Mouse (Mus musculus): ENCODE data around the gene Hoxa13.

Gene Hoxa13

DNA sequence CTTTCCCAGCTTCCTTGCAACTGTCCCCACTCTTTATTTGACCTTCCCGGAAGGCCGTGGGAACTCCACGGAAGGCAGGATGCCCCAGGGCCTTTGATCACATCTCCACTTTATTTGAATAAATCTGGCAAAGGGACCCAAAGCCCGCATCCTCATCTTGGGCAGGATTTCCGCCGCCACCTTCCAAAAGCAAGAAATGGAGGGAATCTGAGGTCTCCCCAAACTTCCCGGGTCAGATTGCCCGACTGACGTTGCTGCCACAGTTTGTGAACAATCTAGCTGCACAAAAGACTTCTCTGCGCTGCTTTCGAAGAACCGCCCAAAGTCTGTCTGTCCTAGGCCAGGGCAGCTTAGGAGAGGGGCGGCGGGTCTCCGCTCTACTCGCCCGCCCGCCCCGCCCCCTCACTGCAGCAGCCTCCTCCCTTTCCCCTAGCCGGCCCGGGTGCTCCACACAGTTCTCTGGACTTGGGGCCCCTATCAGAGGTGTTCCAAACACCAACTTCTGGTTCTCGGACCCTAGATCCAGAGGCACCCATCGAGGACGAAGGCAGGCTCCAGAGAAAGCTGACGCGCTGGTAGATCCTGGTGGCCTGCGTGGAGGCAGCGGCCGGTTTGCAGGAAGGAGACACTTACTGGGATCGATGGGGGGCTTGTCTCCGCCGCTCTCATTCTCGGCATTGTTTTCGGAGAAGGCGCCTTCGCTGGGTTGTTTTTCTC lies 35.6 kb downstream of the Hoxa13 start:
- no peak for DNase-seq (ENCODE audit: low read depth, low spot score)

DNA sequence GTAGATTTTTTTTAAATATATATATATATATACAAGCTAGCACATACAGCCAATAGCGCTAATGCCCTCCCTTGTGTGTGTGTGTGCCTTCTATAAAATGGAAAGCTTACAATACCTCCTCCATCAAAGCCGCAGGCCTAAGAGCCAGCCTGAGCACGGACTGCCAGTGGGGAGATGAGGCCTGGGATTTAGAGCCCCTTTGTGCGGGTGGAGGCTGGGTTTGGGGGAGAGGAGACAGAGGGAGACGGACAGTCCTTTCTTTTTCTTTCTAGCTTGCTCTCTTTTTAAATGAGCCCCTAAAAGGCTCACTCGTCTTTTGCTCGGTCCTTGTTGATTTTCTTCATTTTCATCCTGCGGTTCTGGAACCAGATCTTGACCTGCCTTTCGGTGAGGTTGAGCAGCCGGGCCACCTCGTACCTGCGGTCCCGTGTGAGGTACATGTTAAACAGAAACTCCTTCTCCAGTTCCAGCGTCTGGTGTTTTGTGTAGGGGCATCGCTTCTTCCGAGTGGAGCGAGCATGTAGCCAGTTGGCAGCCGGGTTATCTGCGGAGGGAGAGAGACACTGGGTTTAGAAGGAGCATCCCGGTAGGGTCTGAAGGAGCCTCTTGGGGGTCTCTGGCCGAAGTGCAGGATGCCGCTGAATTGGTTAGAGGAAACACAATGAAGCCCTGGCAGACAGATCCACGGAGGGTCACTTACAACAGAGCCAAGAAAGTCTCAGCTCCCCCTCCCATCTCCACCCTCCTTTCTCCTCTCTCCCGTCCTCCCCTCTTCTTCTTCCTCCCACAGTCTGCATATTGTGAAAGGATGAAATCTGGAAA lies 36.5 kb downstream of the Hoxa13 start:
- no peak for DNase-seq (ENCODE audit: low read depth, low spot score)

DNA sequence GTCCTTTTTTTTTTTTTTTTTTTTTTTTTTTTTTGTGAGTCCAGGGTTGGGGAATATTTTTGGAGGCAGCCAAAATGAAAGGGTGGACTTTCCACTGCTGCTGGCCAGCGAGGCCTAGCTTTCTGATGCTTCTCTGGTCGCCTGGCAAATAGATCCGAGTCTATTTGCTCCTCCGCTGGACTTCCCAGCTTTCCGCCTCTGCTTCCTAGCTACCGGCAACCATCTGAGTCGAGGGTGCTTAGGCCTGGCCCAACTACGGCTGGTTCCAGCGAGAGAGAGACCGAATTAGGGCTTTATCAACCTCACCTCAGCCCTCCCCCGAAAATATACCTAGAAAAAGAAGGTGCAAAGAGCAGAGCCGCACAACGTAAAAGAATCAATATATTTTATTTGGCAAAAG lies 38.0 kb downstream of the Hoxa13 start:
- DNase-seq (ENCODE audit: low read depth, low spot score): no peak

DNA sequence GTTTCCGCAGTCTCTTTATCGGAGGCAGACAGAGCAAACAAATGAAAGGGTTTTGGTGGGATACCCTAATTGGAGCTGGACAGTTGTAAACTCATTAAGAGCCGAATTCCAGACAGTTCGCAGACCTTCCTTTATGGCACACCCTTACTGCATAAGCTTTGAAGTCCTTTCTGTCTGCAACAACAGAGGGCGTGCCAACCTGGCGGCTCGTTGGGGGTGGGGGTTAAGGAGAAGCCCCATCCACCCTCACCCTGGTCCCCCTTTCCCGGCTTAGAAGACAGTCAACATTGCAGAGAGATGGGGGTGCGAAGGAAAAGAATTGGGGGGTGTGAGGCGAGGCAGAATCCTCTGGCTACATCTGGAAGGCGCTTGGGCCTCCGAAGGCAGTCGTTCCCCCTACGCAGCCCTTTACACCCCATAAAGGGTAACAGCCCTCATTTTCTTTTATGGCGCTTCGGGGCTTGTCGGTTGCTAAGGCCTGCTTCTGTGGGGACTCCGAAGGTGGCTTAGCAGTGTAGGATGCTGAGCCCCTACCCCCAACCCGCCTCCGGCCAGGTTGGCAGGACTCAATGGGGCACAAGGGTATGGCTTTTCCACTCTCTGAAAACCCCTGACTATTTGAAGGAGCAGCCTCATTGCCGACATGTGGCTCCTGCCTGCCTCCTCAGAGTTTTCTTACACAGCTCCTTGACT lies 38.5 kb downstream of the Hoxa13 start:
- DNase-seq (ENCODE audit: low read depth, low spot score): no peak

DNA sequence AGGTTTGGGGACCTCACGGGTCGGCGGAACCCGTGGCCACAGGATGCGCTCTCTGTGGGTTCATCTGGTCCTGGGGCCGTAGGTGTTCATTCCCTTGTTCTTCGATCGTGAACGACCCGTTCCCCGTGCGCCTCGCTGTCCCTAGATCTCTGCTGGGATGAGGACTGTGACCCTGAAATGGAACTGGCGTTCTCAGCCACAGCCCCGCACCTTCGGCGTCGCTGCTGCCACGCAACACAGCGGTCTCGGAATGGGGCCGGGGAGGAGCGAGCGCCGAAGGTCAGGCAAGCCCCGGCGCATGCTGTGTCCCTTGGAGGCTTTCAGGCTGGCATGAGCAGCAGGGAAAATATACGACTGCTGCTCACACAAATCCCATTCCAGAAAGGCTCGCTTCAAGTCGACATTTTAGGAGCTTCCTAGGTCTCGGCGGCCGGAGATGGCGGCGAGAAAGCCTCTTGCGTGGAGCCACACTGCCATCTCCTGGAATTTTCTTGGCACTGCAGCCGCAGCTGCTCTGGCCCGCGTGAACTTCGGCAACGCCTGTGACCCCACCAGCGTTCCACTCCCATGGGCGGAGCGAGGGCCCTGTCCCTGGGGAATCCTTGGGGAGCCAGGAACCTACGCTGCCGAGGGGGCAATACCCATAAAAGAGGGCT lies 39.2 kb downstream of the Hoxa13 start, which contains the start of gene Hoxa7:
Gene Hoxa7 (minus strand): TSS at position 518 of the 656 bp plus-strand sequence.
- DNase-seq (ENCODE audit: low read depth, low spot score): peak; percentile 59

DNA sequence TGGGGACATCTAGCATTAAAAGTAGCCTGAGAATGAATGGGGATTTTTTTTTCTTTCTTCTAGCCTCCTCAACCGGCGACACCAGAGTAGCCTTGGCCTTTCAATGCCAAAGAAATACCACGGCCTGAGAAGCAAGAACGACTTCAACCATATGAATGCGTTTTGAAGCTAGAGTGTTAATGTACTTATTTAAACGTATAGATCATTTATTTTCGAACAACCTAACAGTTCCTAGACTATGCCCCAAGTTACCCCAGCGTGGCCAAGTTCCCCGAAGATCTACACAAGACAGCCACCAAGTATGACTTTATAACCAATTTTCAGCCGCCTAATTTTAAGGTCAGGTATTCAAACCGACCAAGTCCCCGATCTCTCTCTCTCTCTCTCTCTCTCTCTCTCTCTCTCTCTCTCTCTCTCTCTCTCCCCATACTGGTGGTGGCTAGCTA lies 39.8 kb downstream of the Hoxa13 start:
- no peak for DNase-seq (ENCODE audit: low read depth, low spot score)

DNA sequence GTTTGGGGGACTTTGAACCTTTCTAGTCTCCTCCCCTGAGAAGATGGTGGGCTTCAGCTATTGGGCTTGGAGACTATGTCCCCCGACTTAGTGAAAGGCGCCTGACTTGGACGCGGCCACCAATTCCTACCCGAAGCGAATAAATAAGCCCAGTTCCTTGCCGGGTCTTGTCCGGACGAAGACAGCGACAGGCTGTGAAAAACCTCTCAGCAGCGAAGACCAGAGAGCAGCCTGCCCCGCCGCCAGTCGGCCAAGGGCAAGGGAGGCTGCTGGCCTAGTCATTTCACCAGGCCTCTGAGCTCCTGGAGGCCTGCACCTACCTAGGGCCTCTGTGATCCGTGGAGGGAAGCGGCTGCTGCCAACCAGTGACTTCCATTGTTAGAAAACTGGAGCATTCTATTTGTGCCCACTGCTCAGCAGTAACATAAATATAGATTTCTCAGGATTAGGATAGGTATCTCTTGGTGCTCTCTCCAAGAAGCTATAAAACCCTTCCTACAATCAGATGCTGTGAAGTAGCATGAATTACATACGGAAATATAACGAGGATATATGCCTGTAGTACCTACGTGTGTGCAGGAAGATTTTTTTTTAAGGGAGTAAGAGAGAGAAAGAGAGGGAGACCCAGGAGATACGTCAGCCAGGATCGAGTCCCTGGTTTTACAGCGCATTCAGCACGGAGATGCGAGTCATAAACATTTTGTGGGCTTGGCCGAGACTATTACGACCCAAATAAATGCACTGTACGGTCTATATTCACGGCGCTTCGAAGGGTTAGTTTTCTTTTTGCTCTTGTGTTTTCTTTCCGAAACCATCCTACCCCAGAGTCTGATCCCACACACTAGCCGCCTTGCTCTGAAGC lies 40.4 kb downstream of the Hoxa13 start:
- no peak for DNase-seq (ENCODE audit: low read depth, low spot score)

DNA sequence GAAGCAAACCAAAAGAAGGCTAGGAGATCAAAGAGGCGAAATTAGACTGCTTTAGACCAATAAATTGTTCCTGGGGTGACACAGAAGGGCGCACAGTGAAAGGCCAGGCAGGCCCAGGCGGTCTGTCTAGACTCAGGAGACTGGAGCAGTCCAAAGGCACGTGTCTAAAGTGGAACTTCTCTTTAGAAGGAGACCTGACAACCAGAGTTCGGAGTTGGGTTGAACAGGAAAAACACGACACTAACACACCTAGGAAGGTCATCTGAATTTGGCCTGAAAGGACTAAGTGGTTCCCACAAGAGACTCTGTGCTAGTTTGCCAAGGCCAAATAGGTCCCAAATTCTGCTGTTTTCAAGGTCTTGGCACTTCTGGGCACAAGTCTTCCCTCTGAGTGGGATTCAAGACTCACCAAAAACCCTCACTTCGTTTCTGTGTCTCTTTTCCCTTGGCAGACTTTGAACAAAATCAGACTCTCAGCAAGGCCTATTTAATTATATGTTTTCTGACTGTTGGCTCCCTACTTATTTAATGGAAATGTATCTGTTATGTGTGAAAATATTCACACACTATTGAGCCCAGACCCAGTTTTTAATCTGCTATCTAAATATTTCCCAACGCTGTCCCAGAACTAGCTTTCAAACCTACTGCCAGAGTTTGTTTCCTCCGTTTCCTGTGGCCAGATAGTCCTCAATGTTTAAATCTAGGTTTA lies 41.3 kb downstream of the Hoxa13 start:
- no peak for DNase-seq (ENCODE audit: low read depth, low spot score)

DNA sequence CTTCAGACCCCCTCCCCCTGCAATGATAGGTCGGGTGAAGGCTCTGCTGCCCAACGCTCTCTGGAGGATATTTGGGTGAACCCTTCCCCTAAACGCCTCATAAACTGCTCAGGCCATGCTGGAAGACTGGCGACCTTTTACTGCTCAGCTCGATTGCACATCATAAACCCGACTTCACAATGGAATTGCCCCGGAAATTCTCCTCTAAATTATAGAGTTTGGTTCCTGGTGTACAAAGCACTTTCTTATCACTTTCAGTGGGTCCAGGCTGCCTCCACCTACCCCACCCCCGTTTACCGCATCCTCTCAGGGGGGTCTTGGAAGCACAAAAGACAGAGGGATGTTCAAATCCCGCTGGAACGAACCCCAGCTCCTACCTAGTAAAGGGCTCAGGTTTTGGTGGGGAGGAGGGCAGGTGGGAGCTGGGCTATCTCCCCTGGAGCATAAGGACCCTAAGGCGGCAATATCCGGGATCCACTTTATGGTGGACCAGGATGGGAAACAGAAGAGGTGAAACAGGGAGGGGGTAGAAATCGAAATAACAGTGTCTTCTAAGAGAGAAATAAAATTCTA lies 42.0 kb downstream of the Hoxa13 start:
- no peak for DNase-seq (ENCODE audit: low read depth, low spot score)

DNA sequence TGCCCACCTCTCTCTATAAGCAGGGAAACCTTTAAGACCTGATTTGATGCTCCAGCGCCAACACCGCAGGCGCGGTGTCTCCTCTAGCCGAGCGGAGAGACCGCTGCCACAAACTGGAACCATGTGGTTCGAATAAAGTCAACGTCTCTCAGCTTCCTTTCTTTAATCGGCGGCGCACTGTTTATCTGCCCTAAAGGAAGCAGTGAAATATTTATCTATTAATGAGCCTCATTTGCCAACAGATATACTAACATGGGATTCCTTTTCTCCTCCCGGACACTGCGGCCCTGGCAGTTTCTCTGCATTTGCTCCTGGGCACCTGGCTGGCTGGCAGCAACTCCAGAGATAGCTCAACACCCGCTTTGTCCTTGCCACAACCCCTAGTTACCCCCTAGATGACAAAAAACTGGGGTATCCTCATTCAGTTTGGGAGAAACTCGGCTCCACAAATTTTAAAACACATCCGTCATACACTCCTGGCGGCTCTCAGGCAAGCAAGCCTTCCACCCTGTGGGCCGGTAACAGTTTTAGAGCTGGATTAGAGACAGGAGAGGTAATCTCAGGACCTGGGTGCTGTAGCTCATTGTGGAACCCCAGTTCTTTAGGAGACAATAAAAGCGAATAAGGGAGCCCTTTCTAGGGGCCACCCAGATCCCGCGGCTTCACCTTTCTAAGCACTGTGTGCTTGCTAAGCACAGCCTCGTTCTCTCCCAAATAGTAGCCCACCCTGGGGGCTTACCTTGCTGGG lies 42.6 kb downstream of the Hoxa13 start:
- no peak for DNase-seq (ENCODE audit: low read depth, low spot score)

DNA sequence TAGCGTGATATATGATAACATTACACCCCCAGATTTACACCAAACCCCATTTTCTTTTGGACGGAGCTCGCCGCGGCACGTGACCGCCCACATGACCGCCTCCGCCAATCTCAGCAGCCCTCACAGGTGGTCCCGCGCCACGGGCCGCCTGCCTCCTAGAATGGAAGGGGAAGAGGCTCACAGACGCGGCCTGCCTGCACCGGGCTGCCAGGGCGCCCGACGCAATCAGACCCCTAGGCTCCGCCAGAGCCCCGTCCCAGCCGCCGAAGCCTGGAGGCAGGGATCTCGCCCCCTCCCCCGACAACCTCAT lies 43.3 kb downstream of the Hoxa13 start:
- DNase-seq (ENCODE audit: low read depth, low spot score): no peak

DNA sequence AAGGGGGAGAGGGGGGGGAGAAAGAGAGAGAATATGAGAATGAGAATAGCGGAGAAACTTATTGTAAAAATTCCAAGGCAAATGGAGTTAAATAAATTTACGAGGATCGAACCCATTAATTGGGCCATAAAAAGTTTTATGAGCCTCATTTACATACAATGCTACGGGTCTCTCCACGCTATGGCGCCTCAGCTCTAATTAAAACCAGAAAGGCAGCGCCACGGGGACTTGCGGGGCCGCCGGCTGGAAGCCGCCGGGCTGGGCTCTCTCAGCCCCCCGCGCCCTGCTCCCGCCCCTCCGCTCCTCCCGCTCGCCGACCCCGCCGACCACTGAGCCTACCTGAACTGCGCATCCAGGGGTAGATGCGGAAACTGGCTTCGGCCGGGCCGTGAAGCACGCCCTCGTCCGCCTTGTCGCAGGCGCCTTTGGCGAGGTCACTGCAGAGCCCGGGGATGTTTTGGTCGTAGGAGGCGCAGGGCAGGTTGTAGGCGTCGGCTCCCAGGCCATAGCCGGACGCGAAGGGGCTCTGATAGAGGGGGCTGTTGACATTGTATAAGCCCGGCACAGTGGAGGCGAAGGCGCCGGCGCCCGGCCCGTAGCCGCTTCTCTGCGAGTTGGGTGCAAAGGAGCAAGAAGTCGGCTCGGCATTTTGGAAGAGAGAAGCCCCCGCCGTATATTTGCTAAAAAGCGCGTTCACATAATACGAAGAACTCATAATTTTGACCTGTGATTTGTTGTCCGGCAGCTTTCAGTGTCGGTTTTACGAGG lies 43.8 kb downstream of the Hoxa13 start:
- no peak for DNase-seq (ENCODE audit: low read depth, low spot score)

DNA sequence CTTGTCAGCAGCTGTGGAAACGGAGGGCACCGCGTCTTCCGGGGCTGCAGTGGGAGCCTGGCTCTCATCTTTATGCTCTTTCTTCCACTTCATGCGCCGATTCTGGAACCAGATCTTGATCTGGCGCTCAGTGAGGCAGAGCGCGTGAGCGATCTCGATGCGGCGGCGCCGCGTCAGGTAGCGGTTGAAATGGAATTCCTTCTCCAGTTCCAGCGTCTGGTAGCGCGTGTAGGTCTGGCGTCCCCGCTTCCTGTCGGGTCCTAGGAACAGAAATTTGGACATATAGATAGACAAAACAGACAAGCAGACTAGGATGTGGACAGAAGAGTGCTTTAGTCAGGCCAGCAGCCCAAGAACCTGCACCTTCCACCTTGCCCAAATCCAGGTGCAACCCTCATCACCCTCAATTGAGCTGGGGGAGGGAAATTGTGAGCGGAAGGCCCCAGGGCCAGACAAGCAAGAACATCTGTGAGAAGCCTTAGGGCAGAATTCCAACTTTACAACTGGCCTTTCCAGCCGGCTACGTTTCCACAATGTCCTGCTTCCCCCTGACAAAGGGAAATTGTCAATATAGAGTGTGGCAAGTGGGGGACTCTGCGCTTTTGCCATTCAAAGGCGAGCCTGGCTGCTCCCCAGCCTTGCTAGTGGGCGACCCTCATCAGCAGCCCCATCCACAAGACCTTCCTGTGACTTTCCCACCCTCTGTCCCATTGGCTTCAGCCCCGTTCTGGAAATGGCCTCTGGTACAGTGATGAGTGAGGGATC lies 44.7 kb downstream of the Hoxa13 start:
- no peak for DNase-seq (ENCODE audit: low read depth, low spot score)

DNA sequence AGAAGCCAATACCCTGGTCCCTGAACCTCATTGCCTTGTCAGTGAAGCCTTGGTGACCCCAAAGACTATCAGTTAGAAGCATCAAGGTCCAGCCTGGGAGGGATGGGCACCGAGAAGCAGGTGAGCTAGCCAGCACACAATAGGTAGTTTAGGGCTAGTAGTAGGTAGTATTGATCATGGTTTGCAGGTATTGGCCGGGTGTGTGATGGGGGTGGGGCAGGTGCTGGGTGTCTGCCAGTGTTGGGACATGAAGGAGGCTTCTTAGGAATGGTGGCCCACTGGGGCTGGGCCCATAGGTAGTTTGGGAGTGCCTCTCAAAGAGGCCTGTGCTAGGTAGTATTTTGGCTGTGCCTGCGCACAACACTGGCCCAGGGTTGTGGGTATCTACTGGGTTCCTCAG lies 45.6 kb downstream of the Hoxa13 start:
- no peak for DNase-seq (ENCODE audit: low read depth, low spot score)

DNA sequence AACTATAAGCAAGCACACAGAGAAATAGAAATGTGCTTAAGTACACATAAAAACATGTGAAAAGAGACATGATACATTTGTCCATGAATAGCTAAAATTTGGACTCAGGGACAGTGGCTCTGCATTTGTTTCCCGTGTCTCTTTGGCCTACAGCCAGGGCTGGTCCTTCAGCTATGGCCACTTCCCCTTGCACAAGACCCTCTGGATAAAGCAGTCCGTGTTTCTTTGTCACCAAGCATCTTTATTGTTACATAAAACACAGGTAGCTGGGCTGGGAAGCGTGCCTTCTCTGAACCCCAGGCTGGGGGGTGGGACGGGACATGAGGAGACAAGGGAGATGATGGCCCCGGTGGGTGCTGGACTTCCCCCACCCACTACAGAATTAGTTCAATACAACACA lies 46.4 kb downstream of the Hoxa13 start:
- DNase-seq (ENCODE audit: low read depth, low spot score): no peak

DNA sequence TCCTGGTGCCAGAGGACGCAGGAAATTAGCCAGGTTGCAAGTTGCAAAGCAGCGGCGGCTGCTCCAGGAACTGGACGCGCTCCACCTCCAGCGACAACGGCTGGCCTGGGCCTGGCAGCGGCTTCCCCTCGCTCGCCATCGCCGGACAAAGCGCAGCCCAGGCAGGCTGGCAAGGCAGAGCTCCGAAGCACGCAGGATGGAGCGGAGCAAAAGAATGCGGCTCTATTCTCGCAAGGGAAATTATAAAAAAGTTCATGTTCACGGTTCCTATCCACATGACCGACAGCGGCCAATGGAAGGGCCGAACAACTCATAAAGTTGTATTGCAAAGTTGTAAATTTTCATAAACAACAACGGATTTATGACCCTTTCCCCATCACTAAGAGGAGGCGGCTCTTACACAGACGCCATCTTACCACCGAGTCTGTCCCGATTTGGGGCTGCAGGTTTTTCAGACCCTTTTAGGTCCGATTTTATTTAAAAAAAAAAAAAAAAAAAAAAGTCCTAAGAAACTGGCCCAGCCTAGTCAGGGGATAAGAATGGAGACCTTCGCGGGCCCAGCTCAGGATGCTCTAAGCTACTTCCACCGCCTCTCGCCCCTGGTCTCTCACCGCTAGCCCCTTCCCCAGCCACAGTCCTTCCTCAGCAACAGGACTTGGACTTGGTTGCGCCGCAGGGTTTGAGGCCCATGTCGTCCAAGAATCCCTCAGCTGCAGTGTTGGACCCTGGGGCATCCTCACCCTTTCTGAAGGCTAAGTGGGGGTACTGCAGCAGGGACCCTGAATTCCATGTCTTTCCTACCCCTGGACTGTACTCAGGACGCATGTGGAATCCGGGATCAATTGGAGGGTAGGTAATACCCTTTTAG lies 47.3 kb downstream of the Hoxa13 start, which contains the start of the genes Hoxa3 and Gm28308:
Gene Hoxa3 (minus strand): TSS at position 218 of the 868 bp plus-strand sequence.
Gene Gm28308 (minus strand): TSS at position 221 of the 868 bp plus-strand sequence.
- no peak for DNase-seq (ENCODE audit: low read depth, low spot score)
